Mouse (Mus musculus) ES-E14 (cell line): ENCODE data around the gene Cmc2. TPM values are rescaled to one million over a fixed set of nuclear protein-coding genes. Genes with fewer than 3 reads are reported as not detected.

ENCODE experiments used
- DNase-seq: peaks from one replicate; pipeline ENCODE4 v3.0.0-alpha.2; 2013; ENCODE audit warnings: low read depth, low spot score
- H3K27ac ChIP-seq: 2 replicates; pipeline ENCODE4 v1.5.1; 2012; ENCODE audit warnings: low read depth, mild to moderate bottlenecking, low read length, moderate library complexity, mixed read lengths; ENCODE audit not compliant: poor library complexity, insufficient read depth, severe bottlenecking
- H3K36me3 ChIP-seq: 2 replicates; pipeline ENCODE4 v1.6.1; 2012; ENCODE audit warnings: mild to moderate bottlenecking, low read length, moderate library complexity, mixed read lengths; ENCODE audit not compliant: control insufficient read depth, poor library complexity, insufficient read depth, severe bottlenecking
- H3K4me1 ChIP-seq, 2 experiments: fragments of 150-350 bp in 1 of 2; sonication (generic) in 1 of 2; 2 replicates each; pipeline ENCODE4 v1.6.1; 2012; ENCODE audit warnings: low read length in 2 of 2, mild to moderate bottlenecking in 1 of 2, mixed read lengths in 1 of 2; ENCODE audit not compliant: control insufficient read depth in 2 of 2, insufficient read depth in 2 of 2, poor library complexity in 1 of 2
- H3K4me3 ChIP-seq, 2 experiments: fragments of 150-350 bp in 1 of 2; sonication (generic) in 1 of 2; 2 replicates each; pipeline ENCODE4 v1.5.1; 2012; ENCODE audit warnings: low read length in 2 of 2, low read depth in 1 of 2, mild to moderate bottlenecking in 1 of 2, mixed read lengths in 1 of 2; ENCODE audit not compliant: insufficient read depth in 1 of 2, poor library complexity in 1 of 2, severe bottlenecking in 1 of 2
- H3K9ac ChIP-seq: 2 replicates; pipeline ENCODE4 v1.6.1; 2012; ENCODE audit warnings: low read depth, mild to moderate bottlenecking, low read length, mixed read lengths; ENCODE audit not compliant: poor library complexity, insufficient read depth, severe bottlenecking
- H3K9me3 ChIP-seq: fragments of 150-350 bp; sonication (generic); 2 replicates; pipeline ENCODE4 v1.6.1; 2012; ENCODE audit warnings: low read depth, mild to moderate bottlenecking, low read length; ENCODE audit not compliant: control insufficient read depth, insufficient read depth
- CHD2 ChIP-seq: IDR thresholded peaks from 2 replicates; pipeline ENCODE4 v1.6.1; 2014; ENCODE audit warnings: mild to moderate bottlenecking, low read depth, low read length, inconsistent platforms
- HCFC1 ChIP-seq: IDR thresholded peaks from 2 replicates; pipeline ENCODE4 v1.6.1; 2012; ENCODE audit warnings: low read length, inconsistent platforms, borderline replicate concordance; ENCODE audit not compliant: insufficient read depth
- MAFK ChIP-seq: IDR thresholded peaks from 2 replicates; pipeline ENCODE4 v1.6.1; 2014; ENCODE audit warnings: mild to moderate bottlenecking, low read depth, low read length, inconsistent platforms; ENCODE audit not compliant: insufficient read depth
- ZC3H11A ChIP-seq: IDR thresholded peaks from 2 replicates; pipeline ENCODE4 v1.6.1; 2012; ENCODE audit warnings: low read depth, mild to moderate bottlenecking, inconsistent platforms, low read length, borderline replicate concordance
- ZNF384 ChIP-seq: IDR thresholded peaks from 2 replicates; pipeline ENCODE4 v1.6.1; 2012; ENCODE audit warnings: low read depth, low read length, inconsistent platforms
- in situ Hi-C, 2 experiments: fragments of 600-800 bp; cut with MboI; formaldehyde crosslinking; loops; one replicate each; pipeline ENCODE4 v1.15.1; 2025; ENCODE audit warnings: low sequenced_read_pairs in 2 of 2, inconsistent platforms in 1 of 2; ENCODE audit not compliant: unreplicated experiment in 2 of 2
- total RNA-seq: library from RNA; depleted of rRNA; stranded (reverse); fragments of 300-350 nt; gene quantifications from 2 replicates; pipeline ENCODE4 v1.2.3, GENCODE M21; 2012

The Cmc2 gene
- total RNA-seq, 1 experiment, result 33.4 TPM

- in situ Hi-C loops, result no loop called here
- peak within 1 kb of the TSS; percentile 88 to 98 for H3K4me3 ChIP-seq
- peaks cover 0 to 23% of the 10 kb centered on the region in 2 experiments; a peak in 3 of 4 replicates for H3K4me1 ChIP-seq
- H3K36me3 ChIP-seq, result peaks cover 9% of the 10 kb centered on the region
- TF ChIP-seq MAFK, result no peak
- no peak for TF ChIP-seq ZC3H11A
- no peak for TF ChIP-seq ZNF384
- TF ChIP-seq HCFC1, result no peak
- no peak for TF ChIP-seq CHD2
- peak within 1 kb of the TSS; percentile 86 for H3K9ac ChIP-seq
- H3K9me3 ChIP-seq, result no peaks in the 10 kb centered on the region
- DNase-seq, result peak; percentile 72
- H3K27ac ChIP-seq, result no peak within 1 kb of the TSS
Observed at GRCm38 (mm10) chr8:116943161-116943554, 21.9 kb upstream of the Cmc2 start, which contains the start of gene Atmin. Gene Atmin, plus strand, starts transcription at chr8:116943393.

- Histone ChIP-seq H3K27ac (no peak overlapping the region), H3K9ac (no peak overlapping the region), H3K9me3 (no peaks in the 10 kb centered on the region), H3K36me3 (peaks cover 10% of the 10 kb centered on the region), H3K4me1 (peaks cover 0 to 18% of the 10 kb centered on the region in 2 experiments; a peak in 2 of 4 replicates), H3K4me3 (no peak overlapping the region)
- no peak for DNase-seq
- TF ChIP-seq CHD2 (no peak), ZNF384 (no peak), ZC3H11A (no peak), HCFC1 (no peak), MAFK (no peak)
- in situ Hi-C loops, result no loop called here
Observed at GRCm38 (mm10) chr8:116942284-116943058, 21.2 kb upstream of the Cmc2 start.

- DNase-seq, result no peak
- TF ChIP-seq ZC3H11A (no peak), ZNF384 (no peak), CHD2 (no peak), MAFK (no peak), HCFC1 (no peak)
- H3K27ac ChIP-seq, result no peak overlapping the region
- H3K36me3 ChIP-seq, result peaks cover 30% of the 10 kb centered on the region
- H3K4me3 ChIP-seq, result no peak overlapping the region
- H3K4me1 ChIP-seq, result peaks cover 0 to 2% of the 10 kb centered on the region in 2 experiments; a peak in 2 of 4 replicates
- no peaks in the 10 kb centered on the region for H3K9me3 ChIP-seq
- in situ Hi-C loops, result no loop called here
- H3K9ac ChIP-seq, result no peak overlapping the region
Observed at GRCm38 (mm10) chr8:116935506-116935905, 14.3 kb upstream of the Cmc2 start.

GRCm38 (mm10) chr8:116934976-116935375 lies 13.7 kb upstream of the Cmc2 start:
- no peak for DNase-seq
- no peak overlapping the region for H3K4me3 ChIP-seq
- H3K4me1 ChIP-seq, result peaks cover 0 to 2% of the 10 kb centered on the region in 2 experiments; a peak in 2 of 4 replicates
- no peak for TF ChIP-seq ZNF384
- TF ChIP-seq ZC3H11A, result no peak
- no peak for TF ChIP-seq MAFK
- TF ChIP-seq CHD2, result no peak
- no peak for TF ChIP-seq HCFC1
- peaks cover 30% of the 10 kb centered on the region for H3K36me3 ChIP-seq
- H3K9ac ChIP-seq, result no peak overlapping the region
- no peaks in the 10 kb centered on the region for H3K9me3 ChIP-seq
- H3K27ac ChIP-seq, result no peak overlapping the region
- in situ Hi-C loops, result no loop called here
